Mouse (Mus musculus) layer of hippocampus, adult 8-10 months (tissue): ENCODE results near the gene Manf. TPM values are rescaled to one million over a fixed set of nuclear protein-coding genes. Genes with fewer than 3 reads are reported as not detected.

Experiments used
- total RNA-seq, 4 experiments: library from RNA; stranded (reverse); gene quantifications; 2 replicates each; pipeline ENCODE4 v1.2.4; 2022

Manf gene
- total RNA-seq, 4 experiments from 2014 or later, result 86.3 to 179 (median 133) TPM

Other genes with a start within 250 kb of the Manf start
- gene Grm2, start 235.9 kb downstream of the Manf start, total RNA-seq, result 10 to 100 TPM; 56.9 to 66.6 (median 59.3) TPM
- 100 to 1,000 TPM in 1 of 4 experiments, 10 to 100 TPM in 3; 82.1 to 103 (median 92.2) TPM for gene Tex264, start 206.1 kb downstream of the Manf start, total RNA-seq
- 10 to 100 TPM; 17.3 to 21.1 (median 18.5) TPM for gene Rad54l2, start 102.8 kb downstream of the Manf start, total RNA-seq
- gene Dcaf1, start 70.1 kb downstream of the Manf start, total RNA-seq, result 10 to 100 TPM; 30.4 to 35.2 (median 32.7) TPM
- 10 to 100 TPM; 47.6 to 54.0 (median 48.4) TPM for gene Rbm15b, start 4.6 kb downstream of the Manf start, total RNA-seq